Mouse (Mus musculus) lung, postnatal 10 days (tissue): ENCODE results near the gene Vmn2r89.
"Not testable (repeated sequence)": the region's sequence is repeated elsewhere in the genome, so short reads cannot be mapped to it uniquely, and the experiment has no call there.

ENCODE experiments used
- DNase-seq: peaks from one replicate; pipeline ENCODE4 v3.0.0; 2021

Gene Vmn2r89

GRCm38 (mm10) chr14:51451557-51451956 lies at the start of gene Vmn2r89:
Gene Vmn2r89 (plus strand): TSS chr14:51451857.
- not testable (repeated sequence) for DNase-seq

- DNase-seq, result no peak
Measured at GRCm38 (mm10) chr14:51410520-51410919, 41.1 kb upstream of the Vmn2r89 start, which contains the start of gene Vmn2r88. Gene Vmn2r88 (plus strand): TSS chr14:51410820.

GRCm38 (mm10) chr14:51423885-51424284 lies 27.8 kb upstream of the Vmn2r89 start:
- no peak for DNase-seq

GRCm38 (mm10) chr14:51430138-51430537 lies 21.5 kb upstream of the Vmn2r89 start:
- DNase-seq, result not testable (repeated sequence)

GRCm38 (mm10) chr14:51434546-51434945 lies 17.1 kb upstream of the Vmn2r89 start:
- DNase-seq, result peak; percentile 3

GRCm38 (mm10) chr14:51435020-51435419 lies 16.6 kb upstream of the Vmn2r89 start:
- no peak for DNase-seq

GRCm38 (mm10) chr14:51438955-51439354 lies 12.7 kb upstream of the Vmn2r89 start:
- DNase-seq, result no peak

GRCm38 (mm10) chr14:51480278-51480677 lies 28.6 kb downstream of the Vmn2r89 start:
- DNase-seq, result not testable (repeated sequence)

- DNase-seq, result not testable (repeated sequence)
Measured at GRCm38 (mm10) chr14:51481332-51482015, 29.8 kb downstream of the Vmn2r89 start.

GRCm38 (mm10) chr14:51482051-51482715 lies 30.5 kb downstream of the Vmn2r89 start:
- no peak for DNase-seq

GRCm38 (mm10) chr14:51482971-51483381 lies 31.3 kb downstream of the Vmn2r89 start:
- not testable (repeated sequence) for DNase-seq

- DNase-seq, result no peak
Measured at GRCm38 (mm10) chr14:51483671-51484070, 32.0 kb downstream of the Vmn2r89 start.

GRCm38 (mm10) chr14:51486111-51486510 lies 34.5 kb downstream of the Vmn2r89 start:
- no peak for DNase-seq

GRCm38 (mm10) chr14:51495781-51496180 lies 44.1 kb downstream of the Vmn2r89 start:
- DNase-seq, result no peak

GRCm38 (mm10) chr14:51496955-51497354 lies 45.3 kb downstream of the Vmn2r89 start:
- no peak for DNase-seq

- DNase-seq, result no peak
Measured at GRCm38 (mm10) chr14:51497958-51498357, 46.3 kb downstream of the Vmn2r89 start.

- no peak for DNase-seq
Measured at GRCm38 (mm10) chr14:51499707-51500275, 48.1 kb downstream of the Vmn2r89 start.

- no peak for DNase-seq
Measured at GRCm38 (mm10) chr14:51500461-51500860, 48.8 kb downstream of the Vmn2r89 start.

- DNase-seq, result no peak
Measured at GRCm38 (mm10) chr14:51507416-51507815, 55.8 kb downstream of the Vmn2r89 start.
